Mouse (Mus musculus): ENCODE measurements around the gene Clic5.

GRCm38 (mm10) chr17:44212960-44213619 lies 24.7 kb downstream of the Clic5 start:
- TF ChIP-seq TCF12 (IDR thresholded peaks at IDR 0.05; ENCODE audit: insufficient read depth, poor library complexity, severe bottlenecking) (no peak), MYOD1 (IDR thresholded peaks at IDR 0.05; ENCODE audit: control insufficient read depth in 1 of 3, insufficient read length in 2 of 3, low read depth in 2 of 3) (no peak), POLR2A (IDR thresholded peaks at IDR 0.05; ENCODE audit: insufficient read length, low read depth) (no peak), MAX (IDR thresholded peaks at IDR 0.05; ENCODE audit: low read depth) (no peak)
